Mouse (Mus musculus) myocyte (in vitro differentiated cells): ENCODE data around the gene Rac2. TPM values are rescaled to one million over a fixed set of nuclear protein-coding genes. Genes with fewer than 3 reads are reported as not detected.

Experiments
- H3K27me3 ChIP-seq: one replicate; pipeline ENCODE4 v1.6.1; 2011; ENCODE audit not compliant: control insufficient read depth, insufficient read depth, insufficient read length
- H3K36me3 ChIP-seq: one replicate; pipeline ENCODE4 v1.6.1; 2011; ENCODE audit not compliant: control insufficient read depth, insufficient read depth
- H3K4me2 ChIP-seq: one replicate; pipeline ENCODE4 v1.6.1; 2011; ENCODE audit warnings: low read depth, control low read depth
- H3K4me3 ChIP-seq: one replicate; pipeline ENCODE4 v1.5.1; 2011; ENCODE audit warnings: mild to moderate bottlenecking, control low read depth, moderate library complexity
- H3K79me2 ChIP-seq: one replicate; pipeline ENCODE4 v1.6.1; 2011; ENCODE audit not compliant: control insufficient read depth, insufficient read depth
- H3ac ChIP-seq: one replicate; pipeline ENCODE4 v1.6.1; 2011; ENCODE audit not compliant: control insufficient read depth, insufficient read length
- CEBPB ChIP-seq: IDR thresholded peaks from 2 replicates; pipeline ENCODE4 v1.6.1; 2011; ENCODE audit warnings: mild to moderate bottlenecking, moderate library complexity; ENCODE audit not compliant: poor library complexity, insufficient read depth, severe bottlenecking
- E2F4 ChIP-seq: IDR thresholded peaks from one replicate; pipeline ENCODE4 v1.6.1; 2011; ENCODE audit warnings: mild to moderate bottlenecking, control low read depth, moderate library complexity; ENCODE audit not compliant: insufficient read depth
- MAX ChIP-seq: IDR thresholded peaks from one replicate; pipeline ENCODE4 v1.6.1; 2011; ENCODE audit warnings: low read depth, mild to moderate bottlenecking, control low read depth
- MYOD1 ChIP-seq, 3 experiments: IDR thresholded peaks; one replicate each; pipeline ENCODE4 v1.6.1; 2011; ENCODE audit warnings: control low read depth in 2 of 3, low read depth in 2 of 3, mild to moderate bottlenecking in 2 of 3, moderate library complexity in 1 of 3; ENCODE audit not compliant: insufficient read length in 2 of 3, control insufficient read depth in 1 of 3
- MYOG ChIP-seq, 3 experiments: IDR thresholded peaks; one replicate each; pipeline ENCODE4 v1.6.1; 2011; ENCODE audit warnings: control low read depth in 2 of 3, low read depth in 2 of 3, mild to moderate bottlenecking in 2 of 3; ENCODE audit not compliant: insufficient read length in 2 of 3, control insufficient read depth in 1 of 3, insufficient read depth in 1 of 3
- POLR2A ChIP-seq: IDR thresholded peaks from one replicate; pipeline ENCODE4 v1.6.1; 2011; ENCODE audit warnings: low read depth, mild to moderate bottlenecking, control low read depth, moderate library complexity; ENCODE audit not compliant: insufficient read length
- POLR2AphosphoS2 ChIP-seq: IDR thresholded peaks from one replicate; pipeline ENCODE4 v1.6.1; 2011; ENCODE audit warnings: low read depth, control low read depth; ENCODE audit not compliant: insufficient read length
- REST ChIP-seq: IDR thresholded peaks from one replicate; pipeline ENCODE4 v1.6.1; 2011; ENCODE audit warnings: mild to moderate bottlenecking, control low read depth, moderate library complexity; ENCODE audit not compliant: insufficient read depth, insufficient read length
- SRF ChIP-seq: IDR thresholded peaks from one replicate; pipeline ENCODE4 v1.6.1; 2011; ENCODE audit warnings: low read depth; ENCODE audit not compliant: control insufficient read depth, insufficient read length
- TCF12 ChIP-seq: IDR thresholded peaks from one replicate; pipeline ENCODE4 v1.6.1; 2011; ENCODE audit warnings: mild to moderate bottlenecking, control low read depth; ENCODE audit not compliant: poor library complexity, insufficient read depth, severe bottlenecking
- TCF3 ChIP-seq: IDR thresholded peaks from one replicate; pipeline ENCODE4 v1.6.1; 2011; ENCODE audit warnings: low read depth, control low read depth; ENCODE audit not compliant: insufficient read length
- USF1 ChIP-seq: IDR thresholded peaks from one replicate; pipeline ENCODE4 v1.6.1; 2011; ENCODE audit warnings: low read depth, mild to moderate bottlenecking, control low read depth, moderate library complexity
- polyA plus RNA-seq: library from polyadenylated mRNA; unstranded; fragments of >200 nt; fragmentation: generic; extraction: Trizol; gene quantifications from one replicate; pipeline ENCODE4 v1.2.1, GENCODE M21; 2012; ENCODE audit warnings: missing spikeins

Gene Rac2
- polyA plus RNA-seq, 1 experiment: not detected

DNA sequence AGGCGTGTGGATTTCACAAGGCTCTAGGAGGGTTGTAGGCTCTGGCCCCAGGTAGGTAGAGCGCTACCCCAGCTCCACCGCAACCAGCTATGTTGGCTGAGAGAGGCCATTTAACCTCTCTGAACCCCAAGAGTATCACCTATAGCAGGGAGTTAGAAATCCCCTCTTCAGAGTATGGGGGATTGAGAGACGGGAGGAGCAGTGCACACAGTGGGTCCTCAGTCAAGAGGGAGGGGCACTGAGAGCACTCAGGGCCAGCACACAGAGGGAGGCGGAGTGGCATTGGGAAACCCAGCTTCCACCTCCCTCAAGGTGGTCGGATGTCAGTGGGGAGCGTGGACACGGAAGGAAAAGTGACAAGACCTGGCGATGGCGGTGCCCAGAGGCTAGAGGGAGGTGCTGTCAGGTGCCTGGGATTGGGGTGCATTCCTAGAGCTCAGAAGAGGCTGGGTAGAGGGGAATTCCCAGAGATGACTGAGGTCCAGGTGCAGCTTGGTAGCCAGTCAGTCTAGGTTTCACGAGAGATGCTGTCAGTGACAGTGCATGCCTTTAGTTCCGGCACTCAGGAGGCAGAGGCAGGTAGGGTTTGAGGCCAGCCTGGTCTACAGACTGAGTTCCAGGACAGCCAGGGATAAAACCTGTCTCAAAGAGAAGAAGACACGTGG lies 27.1 kb upstream of the Rac2 start:
- H3ac ChIP-seq: no peak overlapping the region
- TF ChIP-seq SRF (no peak), MYOD1 (IDR thresholded peaks at IDR 0.05; ENCODE audit: control insufficient read depth in 1 of 3, insufficient read length in 2 of 3, low read depth in 2 of 3) (no peak), POLR2AphosphoS2 (no peak), REST (no peak), TCF3 (no peak), USF1 (no peak), POLR2A (no peak), MYOG (IDR thresholded peaks at IDR 0.05; ENCODE audit: control insufficient read depth in 1 of 3, insufficient read depth in 1 of 3, insufficient read length in 2 of 3, low read depth in 2 of 3) (no peak), TCF12 (no peak), E2F4 (no peak), MAX (no peak), CEBPB (no peak)
- peaks cover 25% of the 10 kb centered on the region for H3K27me3 ChIP-seq
- no peaks in the 10 kb centered on the region for H3K79me2 ChIP-seq
- no peak overlapping the region for H3K4me3 ChIP-seq
- H3K36me3 ChIP-seq: no peaks in the 10 kb centered on the region
- no peak overlapping the region for H3K4me2 ChIP-seq

DNA sequence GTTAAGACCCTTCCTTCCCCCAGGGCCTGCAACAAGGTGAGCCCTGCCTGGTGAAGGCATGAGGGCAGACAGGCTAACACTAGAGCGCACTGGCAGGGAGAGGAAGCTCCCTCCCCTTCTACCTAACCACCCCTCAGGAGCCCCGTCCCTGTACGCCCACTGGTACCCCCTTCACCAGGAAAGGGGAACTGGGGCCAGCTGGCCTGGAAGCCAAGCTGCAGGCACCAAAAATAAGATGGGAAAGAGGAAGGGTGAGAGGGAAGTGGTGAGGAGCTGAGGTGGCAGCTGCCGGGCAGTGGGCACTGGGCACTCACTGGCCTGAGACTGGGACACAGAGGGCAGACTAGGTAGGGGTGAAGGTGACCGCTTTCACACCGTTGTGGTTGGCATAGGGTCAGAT lies 26.5 kb upstream of the Rac2 start:
- no peaks in the 10 kb centered on the region for H3K79me2 ChIP-seq
- H3K4me3 ChIP-seq: no peak overlapping the region
- H3K36me3 ChIP-seq: no peaks in the 10 kb centered on the region

DNA sequence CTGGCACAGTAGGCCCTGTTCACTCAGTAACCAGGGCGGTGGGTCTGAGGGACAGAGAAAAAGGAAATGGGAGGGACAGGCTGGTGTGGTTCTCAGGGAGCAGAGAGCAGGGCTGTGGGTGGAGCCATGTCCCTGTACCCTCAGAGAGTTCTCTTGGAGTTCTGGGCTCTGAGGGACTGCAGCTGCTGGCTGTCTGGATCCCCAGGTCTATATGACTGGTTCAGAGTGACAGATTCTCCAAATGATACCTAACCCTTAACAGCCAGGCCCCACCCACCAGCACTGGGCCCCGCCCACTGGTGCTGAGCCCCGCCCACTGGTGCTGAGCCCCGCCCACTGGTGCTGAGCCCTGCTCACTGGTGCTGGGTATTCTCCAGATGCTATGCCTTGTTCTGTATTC lies 25.1 kb upstream of the Rac2 start:
- Histone ChIP-seq H3K27me3 (peaks cover 27% of the 10 kb centered on the region), H3K36me3 (no peaks in the 10 kb centered on the region), H3K4me3 (no peak overlapping the region), H3K4me2 (no peak overlapping the region), H3ac (no peak overlapping the region), H3K79me2 (no peaks in the 10 kb centered on the region)
- TF ChIP-seq CEBPB (no peak), MYOG (IDR thresholded peaks at IDR 0.05; ENCODE audit: control insufficient read depth in 1 of 3, insufficient read depth in 1 of 3, insufficient read length in 2 of 3, low read depth in 2 of 3) (no peak), MYOD1 (IDR thresholded peaks at IDR 0.05; ENCODE audit: control insufficient read depth in 1 of 3, insufficient read length in 2 of 3, low read depth in 2 of 3) (no peak), POLR2AphosphoS2 (no peak), TCF12 (no peak), POLR2A (no peak), TCF3 (no peak), USF1 (no peak), REST (no peak), E2F4 (no peak), MAX (no peak), SRF (no peak)

More for the DNA sequence above, 26.5 kb upstream of the Rac2 start:
- no peak for TF ChIP-seq REST
- TF ChIP-seq TCF12: no peak
- Histone ChIP-seq H3ac (no peak overlapping the region), H3K27me3 (peaks cover 27% of the 10 kb centered on the region), H3K4me2 (no peak overlapping the region)

DNA sequence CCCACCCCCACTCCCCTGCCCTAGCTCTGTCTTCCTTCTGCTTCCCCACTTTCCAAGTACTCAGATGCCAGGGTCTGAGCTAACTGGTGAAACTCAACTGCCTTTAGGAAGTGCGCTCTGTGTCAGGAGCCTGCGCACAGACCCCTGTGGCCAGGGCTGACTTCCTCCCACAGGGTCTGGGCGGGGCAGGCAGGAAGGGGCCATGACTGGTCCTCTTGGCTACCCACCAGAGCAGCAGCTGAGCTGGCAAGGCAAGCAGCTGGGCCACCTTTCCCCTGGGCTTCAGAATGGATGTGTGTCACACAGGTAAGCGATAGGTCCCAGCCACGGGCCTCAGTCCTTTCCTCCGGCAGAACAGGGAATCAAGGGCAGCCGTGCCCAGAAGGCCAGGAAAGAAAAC lies 24.3 kb upstream of the Rac2 start, which contains the start of gene Cyth4:
Gene Cyth4, plus strand, starts transcription at position 134 of the 400 bp plus-strand sequence.
- TF ChIP-seq MYOG (IDR thresholded peaks at IDR 0.05; ENCODE audit: control insufficient read depth in 1 of 3, insufficient read depth in 1 of 3, insufficient read length in 2 of 3, low read depth in 2 of 3): no peak
- no peak for TF ChIP-seq SRF
- TF ChIP-seq E2F4: no peak
- Histone ChIP-seq H3K4me3 (no peak within 1 kb of the TSS), H3K27me3 (peaks cover 33% of the 10 kb centered on the region), H3ac (no peak within 1 kb of the TSS), H3K79me2 (no peaks in the 10 kb centered on the region), H3K4me2 (no peak within 1 kb of the TSS), H3K36me3 (no peaks in the 10 kb centered on the region)

DNA sequence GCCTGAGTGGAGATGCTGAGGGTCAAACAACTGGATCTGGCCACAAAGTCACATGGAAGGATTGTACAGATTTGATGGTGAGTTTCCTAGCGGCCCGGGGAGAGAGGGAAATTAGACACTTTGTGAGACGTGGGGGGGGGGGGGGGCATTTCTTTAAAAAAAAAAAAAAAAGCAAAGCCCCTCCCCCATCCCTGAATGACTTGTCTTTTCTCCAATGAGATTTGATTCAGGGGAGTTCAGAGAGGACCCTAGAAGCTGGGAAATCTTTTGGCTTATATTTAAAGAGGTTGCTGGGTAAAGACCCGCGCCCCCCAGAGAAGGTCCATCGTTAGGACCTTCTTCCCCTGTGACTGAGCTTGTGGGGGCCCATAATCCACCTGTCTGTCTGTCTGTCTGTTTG lies 23.9 kb upstream of the Rac2 start:
- no peak overlapping the region for H3K4me2 ChIP-seq
- no peaks in the 10 kb centered on the region for H3K36me3 ChIP-seq
- H3ac ChIP-seq: no peak overlapping the region
- no peaks in the 10 kb centered on the region for H3K79me2 ChIP-seq
- peaks cover 33% of the 10 kb centered on the region for H3K27me3 ChIP-seq
- H3K4me3 ChIP-seq: no peak overlapping the region
- TF ChIP-seq TCF12 (no peak), E2F4 (no peak), CEBPB (no peak), USF1 (no peak), TCF3 (no peak), SRF (no peak), MYOD1 (IDR thresholded peaks at IDR 0.05; ENCODE audit: control insufficient read depth in 1 of 3, insufficient read length in 2 of 3, low read depth in 2 of 3) (no peak), MYOG (IDR thresholded peaks at IDR 0.05; ENCODE audit: control insufficient read depth in 1 of 3, insufficient read depth in 1 of 3, insufficient read length in 2 of 3, low read depth in 2 of 3) (no peak), MAX (no peak), POLR2AphosphoS2 (no peak), POLR2A (no peak), REST (no peak)
